Mouse (Mus musculus): ENCODE results near the gene Wnt8b. TPM values are rescaled to one million over a fixed set of nuclear protein-coding genes. Genes with fewer than 3 reads are reported as not detected.
A peak's percentile ranks its signal among the peaks of the same experiment; 100 is the strongest.
"Not testable (repeated sequence)": the region's sequence is repeated elsewhere in the genome, so short reads cannot be mapped to it uniquely, and the experiment has no call there.

Gene Wnt8b
- polyA plus RNA-seq (2015; fragmentation: Nextera tagmentation; extraction: Ambion mirVana) = 2.6 and 3.4 TPM in 2 replicates

DNA sequence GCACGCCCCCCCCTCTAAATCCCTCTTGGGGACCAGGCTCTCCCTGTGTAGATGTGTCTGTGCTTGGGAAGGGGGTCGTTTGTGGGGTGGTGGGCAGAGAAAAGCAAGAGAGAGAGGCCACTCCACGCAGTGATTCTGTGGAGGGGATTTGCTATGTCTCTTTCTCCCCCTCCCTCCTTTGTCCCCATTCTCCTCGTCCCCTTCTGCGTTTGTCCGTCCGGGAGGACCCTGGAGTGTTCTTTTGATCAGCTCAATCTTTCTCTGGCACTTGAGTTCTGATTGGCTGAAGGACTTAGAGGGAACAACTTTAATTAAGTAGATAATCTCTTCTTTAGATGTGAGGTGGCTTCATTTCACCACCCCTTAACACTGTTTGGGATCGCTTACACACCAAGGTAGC, at the start of gene Wnt8b:
TSS of gene Wnt8b (plus strand) at position 345 of the 400 bp plus-strand sequence.
- no peak for ATAC-seq (replicated peaks; ENCODE audit: low FRiP score)
- 46% methylated on average over 8 of the region's 8 CpGs for WGBS
- H3K9ac ChIP-seq = no peak within 1 kb of the TSS

DNA sequence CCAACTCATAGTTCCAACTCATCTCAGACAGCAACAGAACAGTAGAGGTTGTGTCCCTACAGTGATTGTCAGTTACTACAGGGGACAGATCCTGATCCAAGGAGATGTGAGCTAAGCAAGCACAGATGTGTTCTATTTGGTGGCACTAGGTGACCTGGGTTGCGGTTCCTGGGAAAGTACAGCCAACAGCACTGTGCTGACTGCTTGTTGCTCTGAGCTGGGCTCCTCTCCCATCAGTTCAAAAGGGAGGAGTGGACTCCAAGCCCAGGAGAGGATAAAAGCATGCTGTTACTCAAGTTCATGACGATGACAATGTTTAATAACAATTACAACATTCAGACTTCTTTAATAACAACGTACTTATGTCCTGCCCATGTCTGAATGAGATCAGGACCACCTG, 47.5 kb upstream of the Wnt8b start:
- ATAC-seq (replicated peaks; ENCODE audit: low FRiP score) = no peak
- no peak overlapping the region for H3K4me2 ChIP-seq
- H3K36me3 ChIP-seq = no peaks in the 10 kb centered on the region
- H3K4me3 ChIP-seq (replicated peaks) = no peak overlapping the region
- no peaks in the 10 kb centered on the region for H3K4me1 ChIP-seq
- 87% methylated on average over 3 of the region's 3 CpGs for WGBS
- H3K9me3 ChIP-seq (replicated peaks) = no peaks in the 10 kb centered on the region
- H3K27me3 ChIP-seq = 0 out of 2 replicates have a peak, but pooled peaks cover 5% of the 10 kb centered on the region
- no peak overlapping the region for H3K27ac ChIP-seq
- H3K9ac ChIP-seq = no peak overlapping the region

More for the DNA sequence above, at the start of gene Wnt8b:
- Histone ChIP-seq H3K36me3 (no peaks in the 10 kb centered on the region), H3K4me1 (no peaks in the 10 kb centered on the region), H3K4me3 (replicated peaks) (no peak within 1 kb of the TSS), H3K27ac (no peak within 1 kb of the TSS), H3K27me3 (peaks cover 27% of the 10 kb centered on the region; the same call in 1 of the 2 replicates), H3K9me3 (replicated peaks) (no peaks in the 10 kb centered on the region), H3K4me2 (no peak within 1 kb of the TSS)

DNA sequence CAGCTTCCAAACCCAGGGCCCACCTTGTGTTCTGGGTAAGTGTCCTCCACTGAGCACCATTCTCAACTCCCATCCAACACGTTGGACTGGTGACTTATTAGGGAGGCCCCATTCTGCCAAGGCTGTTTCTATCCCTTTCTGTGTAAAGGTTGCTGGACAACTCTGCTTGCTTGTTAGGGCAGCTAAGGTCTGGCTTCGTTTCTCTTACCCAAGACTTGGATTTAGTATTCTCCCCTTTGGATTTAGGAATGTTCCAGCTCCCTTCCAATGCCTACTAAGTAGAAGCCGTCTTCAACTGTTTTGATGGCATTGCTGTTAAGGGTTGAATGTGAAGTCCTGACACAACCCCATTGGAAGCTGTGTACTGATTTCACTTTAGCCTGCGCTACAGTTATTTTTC, 45.3 kb upstream of the Wnt8b start:
- Histone ChIP-seq H3K4me2 (no peak overlapping the region), H3K4me1 (no peaks in the 10 kb centered on the region), H3K27ac (no peak overlapping the region), H3K9me3 (replicated peaks) (no peaks in the 10 kb centered on the region), H3K27me3 (no peaks in the 10 kb centered on the region), H3K36me3 (no peaks in the 10 kb centered on the region), H3K4me3 (replicated peaks) (no peak overlapping the region), H3K9ac (no peak overlapping the region)
- ATAC-seq (replicated peaks; ENCODE audit: low FRiP score) = no peak
- whole genome bisulfite sequencing = 82% methylated on average over 4 of the region's 4 CpGs

DNA sequence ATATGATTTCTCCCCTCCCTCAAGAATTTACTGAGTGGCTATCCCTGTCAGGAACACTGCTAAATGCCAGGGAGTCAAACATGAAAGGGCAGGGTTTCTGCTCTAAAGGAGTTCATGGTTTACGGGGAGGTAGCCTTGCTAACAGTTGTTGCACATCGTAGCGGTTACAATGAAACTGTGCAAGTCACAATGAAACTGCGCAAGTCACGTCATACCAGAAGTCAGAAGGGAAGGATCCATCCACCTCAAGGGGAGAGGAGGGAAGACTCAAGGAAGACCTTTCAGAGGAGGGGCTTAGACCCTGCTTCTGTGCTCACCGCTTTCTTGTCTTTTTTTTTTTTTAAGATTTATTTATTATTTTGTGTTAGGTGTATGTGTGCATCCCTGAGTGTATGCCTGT, 38.4 kb upstream of the Wnt8b start:
- whole genome bisulfite sequencing = 88% methylated on average over 6 of the region's 6 CpGs
- Histone ChIP-seq H3K4me3 (replicated peaks) (no peak overlapping the region), H3K36me3 (no peaks in the 10 kb centered on the region), H3K9me3 (replicated peaks) (no peaks in the 10 kb centered on the region), H3K27me3 (peaks cover 6% of the 10 kb centered on the region; the same call in 1 of the 2 replicates), H3K9ac (no peak overlapping the region), H3K4me2 (no peak overlapping the region), H3K4me1 (peaks cover 3% of the 10 kb centered on the region; the same call in 1 of the 2 replicates), H3K27ac (no peak overlapping the region)
- no peak for ATAC-seq (replicated peaks; ENCODE audit: low FRiP score)

DNA sequence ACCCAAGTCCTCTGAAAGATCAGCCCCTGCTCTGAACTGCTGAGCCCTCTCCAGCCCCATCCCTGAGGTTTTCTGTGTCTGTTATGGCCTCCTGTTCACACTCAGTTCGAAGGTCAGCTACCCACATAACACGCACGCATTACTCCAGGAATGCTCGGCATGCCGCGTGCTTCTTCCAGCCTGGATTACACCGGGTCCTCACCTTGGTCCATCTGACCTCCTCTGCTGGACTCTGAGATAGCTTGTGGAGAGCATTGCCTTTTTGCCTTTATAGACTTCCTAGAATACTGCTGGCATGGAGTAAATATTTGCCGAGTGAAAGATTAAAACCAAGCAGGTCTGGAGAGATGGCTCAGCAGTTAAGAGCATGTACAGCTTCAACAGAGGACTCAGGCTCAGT, 37.9 kb upstream of the Wnt8b start:
- Histone ChIP-seq H3K4me1 (peaks cover 3% of the 10 kb centered on the region; the same call in 1 of the 2 replicates), H3K4me3 (replicated peaks) (no peak overlapping the region), H3K27ac (no peak overlapping the region), H3K4me2 (no peak overlapping the region), H3K36me3 (no peaks in the 10 kb centered on the region), H3K9me3 (replicated peaks) (no peaks in the 10 kb centered on the region), H3K9ac (no peak overlapping the region), H3K27me3 (peaks cover 9% of the 10 kb centered on the region; the same call in 1 of the 2 replicates)
- 84% methylated on average over 8 of the region's 8 CpGs for WGBS
- ATAC-seq (replicated peaks; ENCODE audit: low FRiP score) = no peak

DNA sequence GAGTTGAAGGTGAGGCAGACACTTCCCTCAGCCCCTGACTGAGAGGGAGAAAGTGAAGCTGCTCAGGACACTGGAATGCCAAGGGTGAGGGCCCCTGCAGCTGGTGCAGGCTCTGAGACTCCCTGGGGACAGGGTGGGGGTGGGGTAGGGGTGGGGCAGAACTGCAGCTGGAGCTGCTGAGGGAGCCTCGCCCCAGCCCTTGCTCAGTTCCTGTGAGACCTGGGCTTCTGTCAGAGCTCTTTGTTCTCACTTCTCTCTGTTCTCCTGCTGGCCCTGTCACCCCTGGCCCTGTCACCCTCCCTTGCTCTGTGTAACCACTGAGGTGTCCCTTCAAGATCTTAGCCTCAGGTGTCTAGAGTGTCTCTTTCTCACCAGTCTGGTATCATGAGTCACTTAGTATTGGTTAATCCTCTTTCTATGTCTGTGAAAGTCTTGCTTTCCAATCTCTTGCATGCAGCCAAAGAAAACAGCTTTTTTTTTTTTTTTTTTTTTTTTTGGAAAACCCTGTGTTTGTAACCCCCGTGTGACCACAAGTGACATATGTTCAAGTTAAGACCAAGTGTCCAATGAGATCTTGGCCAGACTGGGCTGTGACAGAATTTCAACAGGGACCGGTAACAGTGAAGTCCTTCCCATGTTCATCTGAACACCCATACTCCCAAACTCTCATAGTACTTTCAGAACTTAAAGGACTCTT, 35.8 kb upstream of the Wnt8b start:
- H3K4me2 ChIP-seq = no peak overlapping the region
- no peaks in the 10 kb centered on the region for H3K9me3 ChIP-seq (replicated peaks)
- peaks cover 9% of the 10 kb centered on the region; the same call in 1 of the 2 replicates for H3K27me3 ChIP-seq
- no peak overlapping the region for H3K27ac ChIP-seq
- WGBS = 47% methylated on average over 3 of the region's 3 CpGs
- no peak overlapping the region for H3K9ac ChIP-seq
- peaks cover 3% of the 10 kb centered on the region; the same call in 1 of the 2 replicates for H3K4me1 ChIP-seq
- no peaks in the 10 kb centered on the region for H3K36me3 ChIP-seq
- 0 out of 2 replicates have a peak, but pooled peaks have one; percentile 36 for ATAC-seq (replicated peaks; ENCODE audit: low FRiP score)
- no peak overlapping the region for H3K4me3 ChIP-seq (replicated peaks)

DNA sequence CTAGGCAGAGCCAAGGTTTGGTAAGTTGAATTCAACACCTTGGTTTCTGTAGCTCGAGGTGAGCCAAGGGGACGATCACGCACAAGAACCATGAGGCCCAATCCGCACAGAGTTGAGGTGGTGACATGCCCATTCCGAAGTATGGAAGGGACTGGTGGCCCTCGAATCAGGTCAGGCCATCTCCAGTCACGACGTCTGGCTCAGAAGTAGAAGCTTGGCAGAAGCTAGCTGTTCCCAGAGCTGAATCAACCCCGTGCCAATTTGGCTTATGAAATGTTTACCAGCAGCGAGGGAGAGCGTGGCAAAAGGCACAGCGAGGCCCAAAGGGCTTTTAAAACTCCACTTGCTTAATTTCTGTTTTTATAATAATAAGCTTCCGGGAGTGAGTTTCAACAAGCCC, 34.6 kb upstream of the Wnt8b start:
- Histone ChIP-seq H3K4me3 (replicated peaks) (no peak overlapping the region), H3K27ac (no peak overlapping the region), H3K36me3 (no peaks in the 10 kb centered on the region), H3K9me3 (replicated peaks) (no peaks in the 10 kb centered on the region), H3K27me3 (peaks cover 13% of the 10 kb centered on the region; the same call in 1 of the 2 replicates), H3K4me2 (no peak overlapping the region), H3K9ac (no peak overlapping the region), H3K4me1 (peaks cover 3% of the 10 kb centered on the region; the same call in 1 of the 2 replicates)
- 91% methylated on average over 13 of the region's 13 CpGs for WGBS
- ATAC-seq (replicated peaks; ENCODE audit: low FRiP score) = no peak

DNA sequence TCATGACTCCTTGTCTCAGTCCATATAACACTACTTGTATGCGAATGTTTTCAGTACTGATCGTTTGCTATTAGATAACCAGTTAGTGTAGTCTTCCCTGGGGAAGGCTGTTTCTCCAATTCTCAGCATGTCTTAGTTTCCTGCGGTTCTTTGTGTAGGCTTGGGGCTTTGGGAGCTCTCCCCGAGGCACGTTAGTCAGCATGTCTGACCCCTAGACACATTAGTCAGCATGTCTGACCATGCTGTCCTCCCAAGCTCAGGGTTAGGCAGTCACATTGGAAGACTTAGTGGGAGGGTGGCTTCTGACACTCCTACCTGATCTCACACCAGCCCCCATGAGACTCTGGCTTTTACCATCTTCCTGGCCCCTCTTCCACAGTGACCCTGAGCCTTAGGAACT, 32.8 kb upstream of the Wnt8b start:
- ATAC-seq (replicated peaks; ENCODE audit: low FRiP score) = no peak
- Histone ChIP-seq H3K27me3 (peaks cover 18% of the 10 kb centered on the region; the same call in 1 of the 2 replicates), H3K4me1 (peaks cover 9% of the 10 kb centered on the region; the same call in 1 of the 2 replicates), H3K27ac (no peak overlapping the region), H3K36me3 (no peaks in the 10 kb centered on the region), H3K4me2 (no peak overlapping the region), H3K4me3 (replicated peaks) (no peak overlapping the region), H3K9ac (no peak overlapping the region), H3K9me3 (replicated peaks) (no peaks in the 10 kb centered on the region)
- 65% methylated on average over 5 of the region's 5 CpGs for WGBS

DNA sequence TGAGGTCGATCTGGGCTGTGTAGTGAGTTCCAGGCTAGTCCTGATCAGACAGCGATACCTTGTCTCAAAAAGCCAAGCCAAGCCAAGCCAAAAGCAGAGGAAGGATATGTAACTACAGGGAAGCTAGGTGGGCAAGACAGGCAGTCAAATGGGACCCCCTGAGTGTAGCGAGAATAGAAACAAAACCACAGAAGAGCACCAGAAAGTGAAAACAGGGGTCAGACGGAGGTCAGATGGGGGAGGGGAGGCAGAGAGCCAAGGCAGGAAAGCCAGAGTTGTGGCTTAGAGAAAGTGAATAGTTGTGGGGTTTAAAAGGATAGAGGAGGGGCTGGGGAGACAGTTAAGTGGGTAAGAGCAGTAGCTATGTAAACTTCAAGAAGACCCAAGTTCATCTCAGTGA, 31.8 kb upstream of the Wnt8b start:
- Histone ChIP-seq H3K4me2 (no peak overlapping the region), H3K9ac (no peak overlapping the region), H3K27ac (no peak overlapping the region), H3K27me3 (peaks cover 18% of the 10 kb centered on the region; the same call in 1 of the 2 replicates), H3K9me3 (replicated peaks) (no peaks in the 10 kb centered on the region), H3K36me3 (no peaks in the 10 kb centered on the region), H3K4me1 (peaks cover 15% of the 10 kb centered on the region; the same call in 1 of the 2 replicates), H3K4me3 (replicated peaks) (no peak overlapping the region)
- 65% methylated on average over 4 of the region's 4 CpGs for WGBS
- no peak for ATAC-seq (replicated peaks; ENCODE audit: low FRiP score)

DNA sequence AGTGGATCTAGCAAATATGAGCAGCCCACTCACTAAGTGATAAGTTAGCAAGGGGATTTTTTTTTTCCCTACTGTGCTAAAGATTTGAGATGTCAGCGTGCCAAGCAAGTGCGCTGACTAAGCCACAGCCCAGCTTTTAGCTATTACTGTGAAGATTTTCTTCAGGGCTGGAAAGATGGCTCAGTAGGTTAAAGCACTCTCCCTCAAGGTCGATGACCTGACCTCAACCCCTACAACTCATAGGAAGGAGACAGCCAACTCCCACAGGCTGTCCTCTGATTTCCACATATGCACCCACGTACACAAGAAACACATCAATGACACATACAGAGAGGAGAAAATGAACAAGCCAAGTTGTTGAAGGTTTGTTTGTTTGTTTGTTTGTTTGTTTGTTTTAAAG, 31.1 kb upstream of the Wnt8b start:
- peaks cover 16% of the 10 kb centered on the region; the same call in 1 of the 2 replicates for H3K4me1 ChIP-seq
- H3K9ac ChIP-seq = no peak overlapping the region
- peaks cover 18% of the 10 kb centered on the region; the same call in 1 of the 2 replicates for H3K27me3 ChIP-seq
- WGBS = 66% methylated on average over 4 of the region's 4 CpGs
- H3K4me3 ChIP-seq (replicated peaks) = no peak overlapping the region
- H3K9me3 ChIP-seq (replicated peaks) = no peaks in the 10 kb centered on the region
- H3K27ac ChIP-seq = no peak overlapping the region
- ATAC-seq (replicated peaks; ENCODE audit: low FRiP score) = no peak
- H3K4me2 ChIP-seq = no peak overlapping the region
- H3K36me3 ChIP-seq = no peaks in the 10 kb centered on the region

DNA sequence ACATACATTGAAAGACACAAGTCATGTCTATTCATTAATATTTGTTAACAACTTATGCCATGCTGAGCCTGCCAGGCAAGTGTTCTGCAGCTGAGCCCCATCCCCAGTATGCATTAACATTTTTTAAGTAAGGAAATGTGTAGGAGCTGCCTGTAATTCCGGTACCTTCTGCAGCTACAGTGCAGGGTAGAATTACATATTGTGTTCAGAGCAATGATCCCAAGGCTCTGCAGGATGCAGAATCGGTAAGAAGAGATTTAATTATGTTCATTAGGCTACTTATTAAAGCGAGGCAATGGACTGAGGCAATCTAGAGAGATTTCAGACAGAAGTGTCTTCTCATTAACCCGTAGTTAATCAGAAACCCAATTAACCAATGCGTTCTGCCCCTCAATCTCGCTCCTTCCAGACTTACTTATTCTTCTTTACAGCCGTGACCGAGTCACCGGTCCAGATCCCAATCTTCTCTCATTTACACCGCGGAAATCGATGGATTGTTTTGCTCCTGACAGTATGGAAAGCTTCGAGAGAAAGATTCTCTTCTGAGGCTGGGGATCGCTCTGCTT, 27.2 kb upstream of the Wnt8b start:
- H3K36me3 ChIP-seq; H3K9ac ChIP-seq; H3K27me3 ChIP-seq; H3K4me3 ChIP-seq (replicated peaks): not testable (repeated sequence)
- Histone ChIP-seq H3K4me1 (peaks cover 14% of the 10 kb centered on the region; the same call in 1 of the 2 replicates), H3K27ac (0 out of 2 replicates have a peak overlapping the region, but pooled peaks have one; percentile 8), H3K9me3 (replicated peaks) (peaks cover 14% of the 10 kb centered on the region), H3K4me2 (0 out of 2 replicates have a peak overlapping the region, but pooled peaks have one; percentile 24)
- WGBS = 39% methylated on average over 14 of the region's 14 CpGs
- 0 out of 2 replicates have a peak, but pooled peaks have one; percentile 29 for ATAC-seq (replicated peaks; ENCODE audit: low FRiP score)

DNA sequence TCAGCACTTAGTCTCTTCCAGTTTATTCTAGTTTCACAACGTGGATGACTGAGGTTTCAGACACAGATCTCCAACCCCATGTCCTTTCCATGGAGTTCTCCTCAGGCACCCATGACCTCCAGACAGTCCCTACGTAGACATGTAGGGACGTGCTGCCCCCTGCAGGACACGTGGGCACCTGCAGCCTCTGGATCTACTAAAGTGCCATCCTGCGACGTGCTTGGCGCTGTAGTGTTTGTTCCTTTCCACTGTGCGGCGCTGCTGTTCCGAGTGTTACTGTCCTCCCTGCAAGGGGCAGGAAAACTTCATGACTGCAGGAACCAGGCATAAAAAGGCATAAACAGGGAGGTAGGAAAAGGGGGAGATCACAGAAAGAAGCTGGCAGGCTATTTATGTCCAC, 19.1 kb upstream of the Wnt8b start:
- no peak overlapping the region for H3K4me3 ChIP-seq (replicated peaks)
- H3K27ac ChIP-seq = no peak overlapping the region
- 0 out of 2 replicates have a peak, but pooled peaks cover 5% of the 10 kb centered on the region for H3K27me3 ChIP-seq
- H3K4me1 ChIP-seq = peaks cover 7% of the 10 kb centered on the region; the same call in 1 of the 2 replicates
- no peak overlapping the region for H3K4me2 ChIP-seq
- no peak for ATAC-seq (replicated peaks; ENCODE audit: low FRiP score)
- no peaks in the 10 kb centered on the region for H3K36me3 ChIP-seq
- no peaks in the 10 kb centered on the region for H3K9me3 ChIP-seq (replicated peaks)
- 3% methylated on average over 10 of the region's 10 CpGs for WGBS
- no peak overlapping the region for H3K9ac ChIP-seq

Measured in kidney, embryonic 15.5 days (tissue).